Mouse (Mus musculus) A20 (cell line): ENCODE results near the gene Abtb1.

Experiments used
- DNase-seq: peaks from one replicate; pipeline ENCODE4 v3.0.0-alpha.2; 2011; ENCODE audit warnings: low read depth, low spot score

Abtb1 gene

GRCm38 (mm10) chr6:88841781-88842689, at the start of gene Abtb1:
Gene Abtb1 (minus strand): TSS chr6:88841984.
- peak; percentile 100 for DNase-seq

DNA sequence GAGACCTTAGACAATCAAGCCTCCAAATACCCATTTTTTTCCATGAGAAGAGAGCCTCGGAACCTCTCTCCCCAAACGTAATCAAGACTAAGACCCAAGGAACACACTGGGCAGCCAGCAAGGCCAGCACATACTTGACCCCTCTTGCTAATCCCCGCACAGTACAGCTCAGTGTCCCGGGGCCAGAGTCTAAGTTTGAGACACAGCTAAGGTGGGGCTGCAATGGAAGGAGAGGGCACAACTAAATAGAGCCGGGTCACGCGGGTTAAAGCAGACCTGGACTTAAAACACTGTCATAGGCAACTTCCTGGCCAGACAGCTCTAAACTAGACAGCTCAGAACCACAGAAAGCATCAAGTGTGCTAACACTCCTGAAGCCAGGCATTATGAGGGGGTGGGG, 49.0 kb upstream of the Abtb1 start:
- no peak for DNase-seq

DNA sequence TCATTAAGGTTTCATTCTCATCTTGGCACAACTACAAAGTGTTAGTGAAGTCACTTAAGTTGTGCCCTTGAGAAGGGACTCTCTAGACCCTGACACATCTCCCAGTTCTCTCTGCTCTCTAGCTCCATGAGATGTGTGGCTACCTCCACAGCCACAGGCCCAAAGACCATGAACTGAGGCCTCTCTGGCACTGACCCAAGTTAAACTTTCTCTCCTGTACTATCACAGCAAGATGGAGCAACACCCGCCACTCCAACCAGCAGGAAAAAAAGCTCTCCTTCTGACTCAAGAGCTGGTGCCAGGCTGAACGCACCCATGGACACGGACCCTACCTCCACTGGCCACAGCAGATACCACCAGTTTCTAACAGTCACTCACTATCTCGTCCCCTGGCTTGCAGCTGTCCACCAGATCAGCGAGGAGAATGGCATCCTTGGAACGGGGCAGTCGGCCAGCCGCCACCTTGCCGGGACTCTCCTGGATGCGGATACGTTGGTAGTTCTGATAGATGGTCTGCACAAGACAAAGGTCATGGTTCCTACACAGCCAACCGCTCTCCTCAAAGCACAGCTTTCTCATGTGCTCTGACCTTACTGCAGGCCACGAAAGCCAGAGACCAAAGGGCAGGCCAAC, 47.7 kb upstream of the Abtb1 start:
- DNase-seq = no peak

- peak; percentile 89 for DNase-seq
These were observed 44.7 kb upstream of the Abtb1 start for GRCm38 (mm10) chr6:88886417-88886967.

GRCm38 (mm10) chr6:88885644-88886416, 44.0 kb upstream of the Abtb1 start:
- DNase-seq = no peak

GRCm38 (mm10) chr6:88884690-88885089, 42.9 kb upstream of the Abtb1 start:
- DNase-seq = no peak

DNA sequence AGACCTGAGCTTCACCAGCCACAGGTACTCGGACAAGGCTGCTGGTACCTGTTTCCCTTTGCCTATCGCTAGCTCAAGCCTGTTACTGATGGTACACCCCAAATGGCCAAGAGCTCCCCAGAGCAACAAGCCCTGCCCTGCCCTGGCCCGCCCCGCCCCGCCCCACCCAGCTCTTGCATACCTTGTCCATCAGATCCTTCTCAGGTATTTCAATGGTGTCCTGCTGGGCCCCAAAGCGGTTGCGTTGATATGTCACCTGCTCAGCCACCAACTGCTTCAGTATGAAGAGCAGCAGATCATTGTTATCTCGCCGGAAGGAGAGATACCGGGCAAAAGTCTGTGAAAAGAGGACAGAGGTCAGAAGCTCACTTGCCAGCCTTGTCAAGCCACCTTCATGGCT, 42.4 kb upstream of the Abtb1 start:
- DNase-seq = no peak

DNA sequence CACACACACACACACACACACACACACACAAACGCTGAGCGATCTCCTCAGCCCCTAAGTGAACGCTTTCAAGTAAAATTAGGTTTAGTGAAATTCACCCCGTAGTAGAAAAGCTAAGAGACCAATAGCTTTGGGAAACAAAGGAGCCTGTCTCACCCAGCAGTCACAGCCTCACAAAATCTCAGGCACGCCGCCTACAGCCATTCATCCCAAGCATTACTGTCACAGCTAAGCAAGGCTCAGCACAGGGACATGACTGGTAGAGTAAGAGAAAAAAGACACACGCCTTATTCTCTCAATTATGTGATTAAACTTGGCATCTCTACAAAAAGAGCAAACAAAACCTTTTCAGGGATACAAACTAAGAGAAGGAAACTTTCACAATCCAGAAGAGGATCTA, 39.5 kb upstream of the Abtb1 start:
- no peak for DNase-seq

- no peak for DNase-seq
These were observed 37.7 kb upstream of the Abtb1 start for GRCm38 (mm10) chr6:88879471-88879870.

DNA sequence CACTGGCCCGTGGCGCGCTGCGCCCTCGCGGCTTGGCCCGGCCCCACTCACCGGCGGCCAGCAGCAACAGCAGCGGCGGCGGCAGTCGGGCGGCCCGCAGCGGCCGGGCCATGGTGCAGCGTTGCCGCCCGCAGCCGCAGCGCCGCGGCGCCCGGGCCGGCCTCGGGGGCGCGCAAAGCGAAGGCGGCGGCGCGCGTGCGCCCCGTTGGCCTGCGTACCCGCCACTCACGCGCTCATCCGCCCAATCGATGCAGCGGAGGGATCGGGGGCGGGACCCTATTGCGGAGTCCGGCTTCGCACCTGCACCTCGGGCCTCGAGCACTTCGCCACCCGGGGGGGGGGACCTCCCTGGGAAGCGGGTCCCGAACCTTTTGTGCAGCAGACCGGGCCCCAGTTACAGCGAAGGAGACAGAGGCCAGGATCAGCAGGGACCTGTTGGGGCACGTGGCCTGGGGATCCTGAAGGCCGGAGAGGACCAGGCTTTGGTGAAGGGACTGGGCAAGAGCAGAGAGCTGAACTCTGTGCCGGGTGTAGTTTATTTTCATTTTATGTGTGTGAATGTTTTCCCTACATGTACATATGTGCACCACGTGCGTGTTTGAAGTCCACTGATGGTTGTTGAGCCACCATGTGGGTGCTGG, 33.2 kb upstream of the Abtb1 start, which contains the start of gene Podxl2:
TSS of gene Podxl2 (minus strand) at position 177 of the 641 bp plus-strand sequence.
- DNase-seq = no peak

DNA sequence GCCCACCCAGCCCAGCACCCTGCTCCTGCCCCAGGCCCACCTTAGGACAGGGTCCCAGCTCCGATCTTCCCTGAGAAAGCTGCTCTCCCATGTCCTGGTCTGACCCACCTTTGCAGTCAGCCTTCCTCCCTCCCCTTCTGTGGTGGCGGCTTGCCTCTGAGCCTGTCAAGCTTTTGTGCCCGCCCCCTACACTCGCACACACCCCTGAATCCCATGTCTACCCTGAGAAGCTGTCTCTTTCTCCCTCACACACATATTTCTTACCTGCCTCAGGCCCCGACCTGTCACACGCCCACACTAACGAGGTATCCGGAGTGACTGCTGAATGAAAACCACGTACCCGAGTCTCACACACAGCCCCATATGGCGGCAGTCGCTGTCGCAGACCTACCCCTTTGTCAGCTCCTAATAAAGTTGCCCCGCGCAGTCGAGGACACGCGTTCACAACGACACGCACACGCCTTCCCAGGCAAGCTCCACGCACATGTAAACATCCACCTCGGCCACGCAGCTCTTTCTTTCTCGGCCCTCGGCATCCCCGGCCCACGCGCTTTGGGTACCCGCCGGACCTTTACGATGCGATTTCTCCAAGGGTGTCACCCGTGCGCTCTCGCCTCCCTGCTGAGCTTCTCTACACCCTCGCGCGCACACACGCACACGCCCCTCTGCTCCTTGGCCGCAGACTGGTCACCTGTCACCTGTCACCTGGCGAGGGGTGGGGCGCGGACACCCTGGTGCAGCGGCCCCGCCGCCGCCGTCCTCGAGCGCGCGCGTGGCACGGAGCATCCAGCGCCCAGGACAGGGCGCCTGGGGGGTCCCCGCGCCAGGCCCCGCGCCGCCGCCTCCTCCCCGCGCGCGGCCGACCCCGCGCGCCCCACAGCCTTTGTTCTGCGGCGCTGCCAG, 32.4 kb upstream of the Abtb1 start:
- no peak for DNase-seq

DNA sequence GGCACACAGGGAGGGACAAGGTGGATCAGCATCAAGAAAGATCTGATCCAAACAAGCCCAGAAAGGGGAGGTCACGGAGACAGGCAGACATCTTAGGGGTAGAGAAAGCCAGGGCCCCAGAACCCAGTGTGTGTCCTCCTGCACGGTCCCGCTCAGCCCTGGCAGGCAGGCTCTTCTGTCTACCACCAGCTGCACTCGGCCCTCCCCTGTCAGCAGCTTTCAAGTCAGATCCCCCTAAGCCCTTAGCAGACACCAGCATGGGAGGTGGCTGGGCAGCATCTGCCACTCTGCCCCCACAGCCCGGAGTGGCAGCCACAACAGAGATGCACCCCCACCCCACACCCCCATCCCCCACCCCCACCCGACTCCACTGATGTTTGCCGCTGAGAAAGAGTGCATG, 31.0 kb upstream of the Abtb1 start:
- no peak for DNase-seq

DNA sequence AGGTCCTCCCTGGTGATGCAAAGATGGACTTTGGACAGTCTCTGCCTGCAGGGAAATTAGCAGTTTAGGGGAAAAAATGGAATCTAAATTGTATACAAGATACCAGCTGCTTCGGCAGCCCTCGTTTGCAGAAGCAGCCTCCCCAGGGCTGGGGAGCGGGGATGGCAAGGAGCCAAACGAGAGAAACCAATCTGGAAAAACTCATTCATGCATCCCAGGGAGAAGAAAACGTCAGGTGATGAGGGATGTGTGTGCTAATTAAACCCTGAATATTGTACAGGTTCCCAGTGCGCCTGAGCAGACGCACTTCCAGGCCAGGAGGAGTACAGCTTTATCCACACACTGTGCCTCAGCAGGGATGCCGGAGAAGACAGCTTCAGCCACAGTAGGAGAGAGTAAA, 29.8 kb upstream of the Abtb1 start:
- no peak for DNase-seq

GRCm38 (mm10) chr6:88870594-88870993, 28.8 kb upstream of the Abtb1 start:
- no peak for DNase-seq

DNA sequence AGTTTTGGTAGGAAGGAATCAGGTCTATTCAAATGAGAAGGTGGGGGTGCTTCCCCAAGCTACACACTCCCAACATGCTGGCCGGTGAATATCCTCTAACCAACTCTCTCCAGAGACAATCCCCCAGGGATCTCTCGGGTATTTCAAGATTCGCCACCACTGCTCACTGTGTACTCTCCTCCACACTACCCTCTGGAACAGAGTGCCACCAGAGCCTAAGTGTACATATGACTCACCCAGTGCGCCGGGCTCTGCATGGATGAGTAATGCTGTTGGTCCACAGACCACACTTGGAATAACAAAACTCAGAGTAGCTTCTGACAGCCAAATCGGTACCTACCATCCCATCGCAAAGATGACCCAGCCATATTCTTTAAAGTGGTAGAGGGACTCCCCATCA, 27.7 kb upstream of the Abtb1 start:
- DNase-seq = no peak

DNA sequence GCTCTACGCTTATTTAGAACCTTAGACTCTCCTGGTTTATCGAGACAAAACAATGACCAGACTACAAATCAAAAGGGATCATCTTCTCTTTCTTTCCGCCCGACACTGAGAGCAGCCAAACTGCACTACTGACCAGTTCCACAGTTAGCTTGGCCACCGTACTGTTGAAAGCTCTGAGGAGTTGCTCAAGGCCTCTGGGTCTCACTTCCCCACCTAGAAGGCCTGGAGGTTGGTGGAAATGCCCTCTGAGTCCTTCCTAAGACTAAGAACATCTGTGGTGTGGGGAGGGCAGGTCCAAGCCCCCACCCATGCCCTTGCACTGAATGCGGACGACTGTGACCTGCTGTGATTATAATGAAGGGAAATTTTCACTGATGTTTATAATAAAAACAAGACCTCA, 23.9 kb upstream of the Abtb1 start:
- DNase-seq = no peak

DNA sequence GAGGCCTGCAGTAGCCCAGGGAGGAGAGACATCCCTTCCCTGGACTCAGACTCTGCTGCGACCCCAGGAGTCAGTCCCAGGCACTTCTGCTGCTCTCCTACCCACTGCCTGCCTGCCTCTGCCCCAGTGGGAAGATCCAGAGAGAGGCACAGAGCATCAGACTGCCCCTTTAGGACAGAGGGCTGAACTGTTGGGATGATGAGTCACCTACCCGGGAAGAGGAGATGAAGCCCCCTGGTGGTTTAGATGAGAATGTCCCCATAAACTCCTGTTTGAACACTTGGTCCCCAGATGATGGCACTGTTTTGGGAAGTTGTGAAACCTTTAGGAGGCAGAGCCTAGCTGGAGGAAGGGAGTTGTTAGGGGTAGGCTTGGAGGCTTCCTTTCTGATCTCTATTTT, 19.1 kb upstream of the Abtb1 start:
- DNase-seq = peak; percentile 66

- DNase-seq = no peak
These were observed 16.6 kb upstream of the Abtb1 start for GRCm38 (mm10) chr6:88858341-88858740.

DNA sequence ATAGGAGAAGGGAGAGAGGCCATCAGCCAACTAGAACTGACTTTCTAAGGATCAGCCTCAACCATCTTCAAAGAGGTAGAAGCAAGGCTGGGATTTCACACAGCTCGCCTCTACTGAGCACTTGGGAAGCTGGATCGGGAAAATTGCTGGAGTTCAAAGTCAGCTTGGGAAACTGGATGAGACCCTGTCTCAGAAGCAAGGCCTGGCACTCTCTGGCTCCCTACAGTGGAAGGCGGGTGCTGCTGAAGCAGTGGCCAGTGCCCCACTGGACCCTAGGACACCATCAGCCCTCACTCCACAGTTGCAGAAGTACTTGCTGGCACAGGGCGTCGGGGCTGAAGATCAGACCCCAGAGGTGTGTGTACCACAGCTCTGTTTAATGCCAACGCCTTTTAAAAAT, 16.0 kb upstream of the Abtb1 start:
- no peak for DNase-seq

DNA sequence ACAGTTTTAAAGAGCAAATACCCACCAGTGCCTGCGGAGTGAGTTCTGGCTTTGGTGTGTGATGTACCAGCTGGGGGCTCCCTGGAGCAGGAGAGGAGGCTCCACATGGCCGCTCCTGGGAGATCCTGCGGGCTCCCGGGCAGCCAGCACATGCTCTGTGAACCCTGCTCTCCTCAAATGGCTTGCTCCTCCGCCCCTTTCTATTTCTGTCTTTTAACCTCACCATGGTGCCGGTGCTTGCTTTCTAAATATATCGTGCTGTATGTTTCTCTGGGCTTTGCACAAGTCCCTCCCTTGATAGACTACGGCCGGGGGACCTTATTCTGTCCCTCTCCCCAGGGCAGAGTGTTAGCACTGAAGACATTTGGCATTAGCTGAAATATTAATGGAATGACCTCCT, 15.5 kb upstream of the Abtb1 start:
- no peak for DNase-seq
